Mouse (Mus musculus): ENCODE results near the gene Igfbpl1. TPM values are rescaled to one million over a fixed set of nuclear protein-coding genes. Genes with fewer than 3 reads are reported as not detected.

Gene Igfbpl1
- polyA plus RNA-seq, 1 experiment from 2014 or later = 16.8 TPM

- Histone ChIP-seq H3K27ac (ENCODE audit: low read depth, low read length) (no peak overlapping the region), H3K4me1 (ENCODE audit: control insufficient read depth, insufficient read depth, low read length) (peaks cover 13% of the 10 kb centered on the region), H3K36me3 (ENCODE audit: control insufficient read depth, insufficient read depth, low read length) (no peaks in the 10 kb centered on the region), H3K9me3 (replicated peaks; ENCODE audit: control insufficient read depth, low read length) (no peaks in the 10 kb centered on the region), H3K4me3 (ENCODE audit: low read depth, low read length) (no peak overlapping the region), H3K27me3 (ENCODE audit: control insufficient read depth, insufficient read depth, low read length) (peaks cover 26% of the 10 kb centered on the region), H3K4me2 (no peak overlapping the region), H3K9ac (ENCODE audit: low read depth, low read length) (no peak overlapping the region)
- 47% methylated on average over 1 of the region's 1 CpGs for WGBS (ENCODE audit: insufficient replicate concordance)
- no peak for ATAC-seq (replicated peaks; ENCODE audit: insufficient number of reproducible peaks, low FRiP score, low TSS enrichment)
These were observed 22.7 kb upstream of the Igfbpl1 start for GRCm38 (mm10) chr4:45849419-45849818.

GRCm38 (mm10) chr4:45848825-45849156 is 22.1 kb upstream of the Igfbpl1 start:
- Histone ChIP-seq H3K9ac (ENCODE audit: low read depth, low read length) (no peak overlapping the region), H3K4me1 (ENCODE audit: control insufficient read depth, insufficient read depth, low read length) (peaks cover 11% of the 10 kb centered on the region), H3K9me3 (replicated peaks; ENCODE audit: control insufficient read depth, low read length) (no peaks in the 10 kb centered on the region), H3K4me2 (no peak overlapping the region), H3K36me3 (ENCODE audit: control insufficient read depth, insufficient read depth, low read length) (no peaks in the 10 kb centered on the region), H3K27me3 (ENCODE audit: control insufficient read depth, insufficient read depth, low read length) (peaks cover 26% of the 10 kb centered on the region), H3K27ac (ENCODE audit: low read depth, low read length) (no peak overlapping the region), H3K4me3 (ENCODE audit: low read depth, low read length) (no peak overlapping the region)
- ATAC-seq (replicated peaks; ENCODE audit: insufficient number of reproducible peaks, low FRiP score, low TSS enrichment) = no peak
- WGBS (ENCODE audit: insufficient replicate concordance) = 49% methylated on average over 10 of the region's 10 CpGs

DNA sequence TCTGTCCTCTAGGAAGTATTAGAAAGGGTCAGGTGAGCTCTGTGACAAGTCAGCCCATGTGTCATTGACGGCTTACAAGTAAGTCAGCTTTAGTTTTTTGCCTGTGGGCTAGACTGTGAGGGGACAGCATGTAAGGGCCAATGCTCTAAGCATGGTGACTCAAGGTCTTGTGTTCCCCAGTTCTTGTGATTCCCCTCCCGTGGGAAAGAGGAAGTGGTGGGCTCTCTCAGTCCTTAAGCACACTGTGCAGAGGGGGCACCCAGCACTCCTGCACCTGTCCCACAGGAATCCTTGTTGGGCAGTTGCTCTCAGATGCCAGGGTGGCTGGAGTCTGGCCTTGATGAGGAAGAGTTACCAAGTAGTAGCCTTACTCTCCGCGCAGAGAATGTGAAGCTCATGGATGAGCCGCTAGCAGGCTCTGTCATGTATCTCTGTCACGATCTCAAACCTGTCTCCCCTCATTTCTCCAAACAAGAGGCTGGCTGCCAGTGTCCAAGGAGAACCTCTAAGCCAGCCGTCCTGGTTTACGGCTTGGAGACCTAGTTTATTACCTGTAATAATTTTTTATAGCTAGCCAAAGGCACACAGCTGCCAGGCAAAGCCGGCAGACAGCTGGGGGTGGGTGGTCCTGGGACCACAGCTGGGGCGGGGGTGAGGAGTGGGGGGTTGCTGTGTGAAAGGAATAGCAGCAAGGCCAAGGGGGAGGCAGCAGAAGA is 21.5 kb upstream of the Igfbpl1 start, which contains the start of gene Stra6l:
Gene Stra6l (plus strand): TSS at position 556 of the 716 bp plus-strand sequence.
- no peak within 1 kb of the TSS for H3K4me3 ChIP-seq (ENCODE audit: low read depth, low read length)
- H3K4me2 ChIP-seq = no peak within 1 kb of the TSS
- peaks cover 26% of the 10 kb centered on the region for H3K27me3 ChIP-seq (ENCODE audit: control insufficient read depth, insufficient read depth, low read length)
- peaks cover 5% of the 10 kb centered on the region for H3K4me1 ChIP-seq (ENCODE audit: control insufficient read depth, insufficient read depth, low read length)
- no peak within 1 kb of the TSS for H3K9ac ChIP-seq (ENCODE audit: low read depth, low read length)
- 50% methylated on average over 10 of the region's 10 CpGs for WGBS (ENCODE audit: insufficient replicate concordance)
- no peaks in the 10 kb centered on the region for H3K36me3 ChIP-seq (ENCODE audit: control insufficient read depth, insufficient read depth, low read length)
- ATAC-seq (replicated peaks; ENCODE audit: insufficient number of reproducible peaks, low FRiP score, low TSS enrichment) = no peak
- H3K9me3 ChIP-seq (replicated peaks; ENCODE audit: control insufficient read depth, low read length) = no peaks in the 10 kb centered on the region
- no peak within 1 kb of the TSS for H3K27ac ChIP-seq (ENCODE audit: low read depth, low read length)

GRCm38 (mm10) chr4:45846263-45846662 is 19.5 kb upstream of the Igfbpl1 start:
- Histone ChIP-seq H3K4me2 (no peak overlapping the region), H3K27me3 (ENCODE audit: control insufficient read depth, insufficient read depth, low read length) (peaks cover 20% of the 10 kb centered on the region), H3K4me3 (ENCODE audit: low read depth, low read length) (no peak overlapping the region), H3K9ac (ENCODE audit: low read depth, low read length) (no peak overlapping the region), H3K9me3 (replicated peaks; ENCODE audit: control insufficient read depth, low read length) (no peaks in the 10 kb centered on the region), H3K27ac (ENCODE audit: low read depth, low read length) (no peak overlapping the region), H3K4me1 (ENCODE audit: control insufficient read depth, insufficient read depth, low read length) (0 out of 2 replicates have a peak, but pooled peaks cover 3% of the 10 kb centered on the region), H3K36me3 (ENCODE audit: control insufficient read depth, insufficient read depth, low read length) (no peaks in the 10 kb centered on the region)
- WGBS (ENCODE audit: insufficient replicate concordance) = 84% methylated on average over 2 of the region's 2 CpGs
- no peak for ATAC-seq (replicated peaks; ENCODE audit: insufficient number of reproducible peaks, low FRiP score, low TSS enrichment)

DNA sequence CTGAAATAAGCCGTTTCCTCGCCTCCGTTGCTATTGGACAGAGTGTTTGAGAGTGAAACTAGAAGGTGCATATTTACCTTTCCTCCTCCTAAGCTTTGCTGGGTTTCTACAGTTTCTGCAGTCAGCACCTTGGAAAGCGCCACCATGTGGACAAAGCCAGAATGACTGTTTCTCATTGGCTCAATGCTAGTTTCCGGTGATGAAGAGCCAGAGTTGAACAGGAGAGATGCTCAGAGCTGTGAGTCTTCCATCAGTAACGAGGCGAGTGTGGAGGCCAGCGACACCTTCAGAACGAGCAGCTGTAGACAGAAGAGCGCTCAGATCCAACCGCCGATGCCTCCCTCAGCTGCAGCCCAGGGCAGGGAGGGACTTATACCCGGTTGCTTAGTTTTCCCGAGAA is 17.6 kb upstream of the Igfbpl1 start:
- H3K4me1 ChIP-seq (ENCODE audit: control insufficient read depth, insufficient read depth, low read length) = 0 out of 2 replicates have a peak, but pooled peaks cover 3% of the 10 kb centered on the region
- H3K36me3 ChIP-seq (ENCODE audit: control insufficient read depth, insufficient read depth, low read length) = no peaks in the 10 kb centered on the region
- no peak overlapping the region for H3K4me2 ChIP-seq
- H3K9me3 ChIP-seq (replicated peaks; ENCODE audit: control insufficient read depth, low read length) = no peaks in the 10 kb centered on the region
- no peak overlapping the region for H3K4me3 ChIP-seq (ENCODE audit: low read depth, low read length)
- peaks cover 12% of the 10 kb centered on the region; the same call in 1 of the 2 replicates for H3K27me3 ChIP-seq (ENCODE audit: control insufficient read depth, insufficient read depth, low read length)
- H3K9ac ChIP-seq (ENCODE audit: low read depth, low read length) = no peak overlapping the region
- no peak overlapping the region for H3K27ac ChIP-seq (ENCODE audit: low read depth, low read length)
- no peak for ATAC-seq (replicated peaks; ENCODE audit: insufficient number of reproducible peaks, low FRiP score, low TSS enrichment)
- 42% methylated on average over 14 of the region's 14 CpGs for WGBS (ENCODE audit: insufficient replicate concordance)

- Histone ChIP-seq H3K9ac (ENCODE audit: low read depth, low read length) (no peak overlapping the region), H3K27me3 (ENCODE audit: control insufficient read depth, insufficient read depth, low read length) (peaks cover 22% of the 10 kb centered on the region), H3K9me3 (replicated peaks; ENCODE audit: control insufficient read depth, low read length) (no peaks in the 10 kb centered on the region), H3K36me3 (ENCODE audit: control insufficient read depth, insufficient read depth, low read length) (no peaks in the 10 kb centered on the region), H3K4me3 (ENCODE audit: low read depth, low read length) (no peak overlapping the region), H3K4me2 (no peak overlapping the region), H3K4me1 (ENCODE audit: control insufficient read depth, insufficient read depth, low read length) (peaks cover 2% of the 10 kb centered on the region; the same call in 1 of the 2 replicates), H3K27ac (ENCODE audit: low read depth, low read length) (no peak overlapping the region)
- no peak for ATAC-seq (replicated peaks; ENCODE audit: insufficient number of reproducible peaks, low FRiP score, low TSS enrichment)
- 49% methylated on average over 5 of the region's 5 CpGs for WGBS (ENCODE audit: insufficient replicate concordance)
These were observed 6.7 kb upstream of the Igfbpl1 start for GRCm38 (mm10) chr4:45833461-45833860.

DNA sequence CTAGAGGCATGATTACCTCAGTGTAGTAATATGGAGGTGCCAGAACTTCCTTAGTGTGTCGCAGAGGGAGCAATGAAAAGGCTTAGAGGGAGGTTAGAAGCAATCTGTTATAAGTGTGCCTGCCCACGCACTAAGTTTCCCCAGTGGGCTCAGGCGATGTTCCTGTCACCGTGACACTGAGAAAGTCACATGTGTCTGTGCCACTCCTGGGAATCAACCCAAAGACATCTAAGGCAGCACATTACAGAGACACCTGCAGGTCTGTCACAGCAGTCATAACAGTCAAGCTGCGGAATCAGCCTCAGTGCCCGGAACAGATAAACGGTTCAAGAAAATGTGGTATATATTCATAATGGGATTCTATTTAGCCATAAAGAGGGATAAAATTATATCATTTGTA is 5.3 kb upstream of the Igfbpl1 start:
- 85% methylated on average over 7 of the region's 7 CpGs for WGBS (ENCODE audit: insufficient replicate concordance)
- no peak overlapping the region for H3K27ac ChIP-seq (ENCODE audit: low read depth, low read length)
- peaks cover 3% of the 10 kb centered on the region; the same call in 1 of the 2 replicates for H3K4me1 ChIP-seq (ENCODE audit: control insufficient read depth, insufficient read depth, low read length)
- no peaks in the 10 kb centered on the region for H3K9me3 ChIP-seq (replicated peaks; ENCODE audit: control insufficient read depth, low read length)
- no peaks in the 10 kb centered on the region for H3K36me3 ChIP-seq (ENCODE audit: control insufficient read depth, insufficient read depth, low read length)
- no peak overlapping the region for H3K4me3 ChIP-seq (ENCODE audit: low read depth, low read length)
- H3K9ac ChIP-seq (ENCODE audit: low read depth, low read length) = no peak overlapping the region
- no peak overlapping the region for H3K4me2 ChIP-seq
- no peak for ATAC-seq (replicated peaks; ENCODE audit: insufficient number of reproducible peaks, low FRiP score, low TSS enrichment)
- H3K27me3 ChIP-seq (ENCODE audit: control insufficient read depth, insufficient read depth, low read length) = peaks cover 37% of the 10 kb centered on the region

- Histone ChIP-seq H3K9ac (ENCODE audit: low read depth, low read length) (no peak overlapping the region), H3K4me2 (no peak overlapping the region), H3K4me3 (ENCODE audit: low read depth, low read length) (no peak overlapping the region), H3K27me3 (ENCODE audit: control insufficient read depth, insufficient read depth, low read length) (peaks cover 53% of the 10 kb centered on the region), H3K36me3 (ENCODE audit: control insufficient read depth, insufficient read depth, low read length) (no peaks in the 10 kb centered on the region), H3K4me1 (ENCODE audit: control insufficient read depth, insufficient read depth, low read length) (peaks cover 9% of the 10 kb centered on the region; the same call in 1 of the 2 replicates), H3K27ac (ENCODE audit: low read depth, low read length) (no peak overlapping the region), H3K9me3 (replicated peaks; ENCODE audit: control insufficient read depth, low read length) (no peaks in the 10 kb centered on the region)
- ATAC-seq (replicated peaks; ENCODE audit: insufficient number of reproducible peaks, low FRiP score, low TSS enrichment) = no peak
- WGBS (ENCODE audit: insufficient replicate concordance) = 66% methylated on average over 13 of the region's 13 CpGs
These were observed 3.4 kb upstream of the Igfbpl1 start for GRCm38 (mm10) chr4:45829907-45830759.

Data from heart, embryonic 11.5 days (tissue).